Mouse (Mus musculus): ENCODE measurements around the gene Ttc30a1.

DNA sequence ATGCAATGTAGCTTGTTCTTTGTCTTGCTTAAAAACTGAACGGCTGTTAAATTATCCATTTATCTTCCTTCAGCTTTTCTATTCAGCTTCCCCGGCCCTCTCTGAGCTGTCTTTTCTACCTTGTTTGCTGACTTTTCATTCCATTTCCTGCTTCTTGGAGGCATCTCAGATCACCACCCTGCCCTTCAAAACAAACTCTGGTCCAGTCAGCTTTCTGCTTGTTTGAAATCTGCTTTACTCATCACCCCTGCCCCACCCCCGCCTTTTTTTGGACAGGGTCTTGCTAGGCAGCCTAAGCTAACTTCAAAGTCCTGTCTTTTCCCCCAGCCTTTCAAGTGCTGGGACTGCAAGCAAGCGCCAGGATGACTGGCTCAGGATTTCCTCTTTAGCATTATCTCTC is 24.4 kb upstream of the Ttc30a1 start:
- TF ChIP-seq CTCF (IDR thresholded peaks at IDR 0.05; ENCODE audit: control insufficient read depth, insufficient read depth, low read length) = no peak
- TF ChIP-seq POLR2A (IDR thresholded peaks at IDR 0.05; ENCODE audit: borderline replicate concordance, control insufficient read depth, low read depth, low read length) = no peak

All from bone marrow, adult 2 months (tissue).